Mouse (Mus musculus) erythroid progenitor cell, adult 5-6 weeks (primary cell): ENCODE results near the gene Pdzd2. TPM values are rescaled to one million over a fixed set of nuclear protein-coding genes. Genes with fewer than 3 reads are reported as not detected.

Source experiments
- ATAC-seq: replicated peaks from 2 replicates; pipeline ENCODE4 v1.8.0; 2016; ENCODE audit warnings: moderate number of reproducible peaks, mild to moderate bottlenecking, moderate TSS enrichment, inconsistent platforms; ENCODE audit not compliant: poor library complexity, low FRiP score, severe bottlenecking
- total RNA-seq, 2 experiments: library from RNA; stranded (forward) in 1 of 2; stranded (reverse) in 1 of 2; fragments of 150-400 nt in 1 of 2; fragments of 186-747, 209-891 nt in 1 of 2; gene quantifications; 2 replicates each; pipeline versions ENCODE4 v1.2.3 to v1.2.4; 2015 to 2017; ENCODE audit warnings: low replicate concordance in 2 of 2

Pdzd2 gene
- total RNA-seq (2015; ENCODE audit: low replicate concordance) (1.1 TPM in 1 of 2 replicates, not detected in the other), total RNA-seq (2017; ENCODE audit: low replicate concordance) (0.08 and 0.13 TPM in 2 replicates)

- peak; percentile 75 for ATAC-seq
Measured at GRCm38 (mm10) chr15:12739277-12740247, at the start of gene Pdzd2. Pdzd2 (minus strand) TSS chr15:12739924.

DNA sequence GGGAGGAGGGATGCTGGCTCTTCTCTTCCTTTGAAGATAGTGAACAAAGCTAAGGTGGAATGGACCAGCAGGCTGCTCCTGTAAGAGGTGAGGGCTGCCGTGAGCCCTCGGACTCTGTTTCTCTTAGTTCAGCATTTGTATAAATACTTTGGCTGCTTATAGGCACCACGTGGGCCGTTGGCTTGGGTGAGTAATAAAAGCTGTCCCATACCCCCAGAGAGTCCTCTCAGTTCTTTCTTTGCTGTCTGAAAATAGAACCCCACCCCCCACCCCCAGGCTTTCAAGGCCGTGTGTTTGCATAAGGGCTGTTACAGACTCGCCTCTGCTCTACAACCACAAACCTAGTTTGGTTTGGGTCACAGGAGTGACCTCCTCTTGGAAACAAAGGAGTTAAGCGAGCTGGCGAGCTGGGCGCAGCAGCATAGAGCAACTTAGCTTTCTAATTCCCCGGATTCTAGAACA, 49.7 kb upstream of the Pdzd2 start:
- no peak for ATAC-seq

GRCm38 (mm10) chr15:12788536-12788935, 48.8 kb upstream of the Pdzd2 start:
- no peak for ATAC-seq

DNA sequence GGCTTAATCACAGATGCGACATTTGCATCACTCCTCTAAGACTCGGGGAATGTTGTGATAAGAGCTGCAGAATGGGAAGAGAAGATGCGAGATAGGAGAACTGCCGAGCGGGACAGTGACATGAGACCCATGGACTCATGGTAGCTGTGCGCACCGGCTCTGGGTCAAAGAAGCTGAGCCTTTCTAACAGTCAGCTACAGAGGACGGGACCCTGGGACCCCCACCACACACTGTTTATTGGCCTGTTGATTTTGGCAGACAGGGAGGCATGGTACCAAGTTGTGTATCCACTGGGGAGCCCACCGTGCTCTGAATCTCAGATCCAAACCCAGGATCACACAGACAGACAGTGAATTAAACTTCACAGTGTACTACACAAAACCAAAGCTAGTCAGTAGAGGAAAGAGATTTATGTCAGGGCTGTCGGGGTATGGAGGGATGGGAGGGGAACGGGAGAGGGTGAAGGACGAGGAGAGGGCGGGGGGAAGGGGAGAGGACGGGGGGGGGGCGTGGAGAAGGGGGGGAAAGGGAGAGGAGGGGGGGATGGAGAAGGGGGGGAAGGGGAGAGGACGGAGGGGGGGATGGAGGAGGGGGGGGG, 42.1 kb upstream of the Pdzd2 start:
- no peak for ATAC-seq

GRCm38 (mm10) chr15:12781296-12781695, 41.6 kb upstream of the Pdzd2 start:
- no peak for ATAC-seq

GRCm38 (mm10) chr15:12774149-12774753, 34.5 kb upstream of the Pdzd2 start:
- ATAC-seq = no peak

DNA sequence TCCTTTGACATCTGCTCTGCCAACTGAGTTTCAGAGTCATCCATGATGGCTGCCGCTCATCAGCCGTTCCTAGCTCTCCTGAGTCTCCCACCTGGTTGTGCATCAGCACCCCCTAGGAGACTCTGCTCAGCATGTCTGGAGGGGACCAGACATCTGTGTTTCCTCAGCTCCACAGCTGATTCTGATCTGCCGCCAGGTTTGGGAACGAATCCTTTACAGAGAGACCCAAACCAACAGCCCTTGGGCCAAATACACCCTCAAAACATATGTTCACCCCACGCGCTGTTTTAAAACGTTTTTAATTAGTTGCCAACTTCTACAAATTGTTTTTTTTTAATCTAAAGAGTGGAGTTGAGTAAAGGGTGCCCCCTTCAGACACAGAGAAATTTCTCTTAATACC, 31.2 kb upstream of the Pdzd2 start:
- ATAC-seq = no peak

DNA sequence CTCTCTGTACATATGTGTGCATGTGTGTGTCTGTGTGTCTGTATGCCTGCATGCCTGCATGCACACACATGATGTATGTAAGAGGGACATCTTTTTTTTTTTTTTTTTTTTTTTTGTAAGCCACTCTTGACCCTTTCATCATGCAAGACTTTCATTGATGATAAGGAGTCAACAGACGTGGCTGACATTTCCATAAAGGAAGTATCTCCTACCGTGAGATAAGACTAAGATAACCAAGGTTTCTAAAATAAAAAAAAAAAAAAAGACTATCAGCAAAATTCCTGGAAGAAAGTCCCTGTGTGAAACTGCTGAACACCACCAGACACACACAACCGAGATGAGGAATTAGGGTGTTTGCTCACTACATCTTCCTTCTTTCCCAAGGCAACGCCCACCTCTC, 27.1 kb upstream of the Pdzd2 start:
- ATAC-seq = no peak

DNA sequence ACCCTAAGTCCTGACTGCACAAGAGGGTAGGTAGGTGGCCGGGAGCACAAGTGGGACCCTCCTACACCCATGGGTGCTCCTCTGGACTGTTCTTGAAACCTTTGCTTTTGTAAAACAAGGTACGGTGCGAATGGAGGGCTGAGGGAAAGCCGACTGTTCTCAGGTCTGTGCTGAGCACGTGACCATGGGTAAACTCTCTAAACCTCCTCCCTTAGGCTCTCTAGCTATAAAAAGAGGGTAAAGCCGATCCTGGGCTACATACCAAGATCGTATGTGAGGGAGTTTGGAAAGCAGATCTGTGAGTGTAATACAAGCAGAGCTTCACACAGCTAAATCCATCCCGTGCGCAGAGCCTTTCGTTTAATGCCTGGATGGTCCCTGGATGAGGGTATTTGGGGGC, 23.4 kb upstream of the Pdzd2 start:
- ATAC-seq = no peak

- no peak for ATAC-seq
Measured at GRCm38 (mm10) chr15:12762258-12762913, 22.7 kb upstream of the Pdzd2 start.

DNA sequence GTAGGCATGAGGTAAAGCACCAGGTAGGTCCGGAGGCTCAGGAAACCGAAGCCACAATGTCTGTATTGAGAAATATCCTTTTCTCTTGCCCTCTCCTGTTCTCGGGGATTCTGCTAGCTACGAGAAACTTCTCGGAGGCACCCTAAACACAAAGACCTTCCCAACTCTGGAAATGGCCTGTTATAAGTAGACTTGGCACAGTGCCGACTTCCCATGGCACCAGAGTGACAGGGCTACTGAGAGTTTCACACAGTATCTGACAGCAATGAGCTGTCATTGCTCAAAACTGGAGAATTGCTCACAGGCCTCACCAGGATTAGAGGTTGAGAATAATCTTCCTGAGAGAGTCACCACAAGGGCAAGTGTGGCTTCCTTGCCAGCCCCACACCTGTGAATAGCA, 21.0 kb upstream of the Pdzd2 start:
- no peak for ATAC-seq

DNA sequence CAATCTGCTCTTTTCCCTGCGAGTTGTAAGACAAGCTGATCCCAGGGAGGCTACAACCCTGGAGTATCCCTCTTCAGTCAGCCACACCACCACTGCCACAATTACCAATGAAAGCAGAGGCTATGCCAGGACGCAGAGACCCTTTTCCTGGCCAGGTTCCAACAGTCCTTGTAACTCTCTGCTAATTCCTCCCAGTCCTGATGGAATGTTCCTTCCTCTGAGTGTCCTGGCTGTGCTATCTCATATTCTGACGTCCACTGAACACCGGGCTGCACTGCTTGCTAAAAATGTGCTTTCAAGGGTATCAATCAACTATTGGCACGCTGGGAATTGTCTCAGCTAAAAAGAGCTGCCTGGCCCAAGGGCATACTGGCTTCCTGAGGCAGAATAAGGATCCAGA, 18.7 kb upstream of the Pdzd2 start:
- ATAC-seq = no peak

DNA sequence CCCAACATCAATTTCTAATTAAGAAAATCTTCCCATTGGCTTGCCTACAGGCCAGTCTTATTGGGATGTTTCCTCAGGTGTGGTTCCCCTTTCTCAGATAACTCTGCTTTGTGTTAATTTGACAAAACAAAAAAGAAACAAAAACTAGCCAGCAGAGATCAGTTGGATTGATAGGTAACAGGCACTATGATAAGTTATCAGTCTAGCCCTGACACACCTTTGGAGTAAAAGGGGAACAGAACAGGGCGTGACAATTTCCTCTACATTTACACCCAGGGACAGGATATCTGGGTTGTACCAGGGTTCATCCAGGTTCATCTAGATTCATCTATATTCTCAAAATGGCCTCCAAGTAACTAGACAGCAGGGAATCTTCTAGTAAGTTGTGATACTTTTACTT, 18.0 kb upstream of the Pdzd2 start:
- no peak for ATAC-seq

DNA sequence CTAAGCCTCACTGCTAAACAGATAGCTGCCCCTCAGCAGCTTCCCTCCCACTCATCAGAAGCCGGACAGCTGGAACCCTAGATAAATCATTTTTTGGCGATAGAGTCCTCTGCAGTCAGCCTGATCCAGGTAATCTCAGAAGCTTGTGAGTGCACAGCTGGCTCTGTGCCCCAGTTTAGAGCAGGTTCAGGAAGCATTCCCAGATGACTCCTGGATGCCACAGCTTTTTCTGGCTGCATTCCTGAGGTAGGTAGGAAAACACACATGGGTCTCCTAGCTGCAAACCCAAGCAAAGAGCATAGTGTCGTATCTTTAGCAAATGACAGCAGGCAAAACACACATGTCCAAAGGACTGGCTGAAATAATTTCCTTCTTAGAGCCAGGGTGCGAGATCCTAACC, 13.5 kb upstream of the Pdzd2 start:
- ATAC-seq = no peak

GRCm38 (mm10) chr15:12750963-12751362, 11.2 kb upstream of the Pdzd2 start:
- no peak for ATAC-seq

DNA sequence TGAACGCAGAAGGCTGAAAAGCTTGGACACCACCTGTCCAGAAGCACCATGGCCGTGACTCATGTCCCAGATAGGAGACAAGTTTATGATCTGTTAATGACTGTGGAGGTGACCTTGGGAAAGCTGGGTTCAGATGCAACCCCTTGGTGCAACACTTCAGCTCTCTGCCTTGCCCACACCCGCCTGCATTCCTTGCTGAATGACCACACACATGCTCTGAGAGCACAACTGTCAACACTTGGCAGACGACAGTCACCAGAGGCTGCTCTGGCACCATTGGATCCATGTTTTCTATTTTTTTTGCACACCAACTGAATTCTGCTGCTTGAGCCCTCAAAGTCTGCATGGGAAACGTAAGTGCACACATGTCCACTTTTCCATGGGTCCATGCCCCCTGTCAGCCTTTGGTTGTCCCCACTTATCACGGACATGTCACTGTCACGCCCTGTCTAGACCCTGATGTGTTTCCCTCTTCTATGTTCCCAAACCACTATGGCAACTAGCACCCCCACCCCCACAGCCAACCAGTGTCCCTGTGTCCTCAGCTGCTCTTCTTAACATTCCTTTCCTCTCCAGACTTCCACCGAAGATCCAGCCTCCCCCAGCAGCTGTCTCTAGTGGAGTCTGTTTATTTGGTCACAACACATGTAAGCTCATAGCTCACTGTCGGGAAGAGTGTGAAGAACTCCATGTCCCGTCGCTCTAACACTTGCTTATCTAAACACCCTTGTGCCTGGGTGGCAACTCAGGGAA, 10.0 kb upstream of the Pdzd2 start:
- ATAC-seq = no peak

GRCm38 (mm10) chr15:12742117-12742906, 2.6 kb upstream of the Pdzd2 start:
- no peak for ATAC-seq

DNA sequence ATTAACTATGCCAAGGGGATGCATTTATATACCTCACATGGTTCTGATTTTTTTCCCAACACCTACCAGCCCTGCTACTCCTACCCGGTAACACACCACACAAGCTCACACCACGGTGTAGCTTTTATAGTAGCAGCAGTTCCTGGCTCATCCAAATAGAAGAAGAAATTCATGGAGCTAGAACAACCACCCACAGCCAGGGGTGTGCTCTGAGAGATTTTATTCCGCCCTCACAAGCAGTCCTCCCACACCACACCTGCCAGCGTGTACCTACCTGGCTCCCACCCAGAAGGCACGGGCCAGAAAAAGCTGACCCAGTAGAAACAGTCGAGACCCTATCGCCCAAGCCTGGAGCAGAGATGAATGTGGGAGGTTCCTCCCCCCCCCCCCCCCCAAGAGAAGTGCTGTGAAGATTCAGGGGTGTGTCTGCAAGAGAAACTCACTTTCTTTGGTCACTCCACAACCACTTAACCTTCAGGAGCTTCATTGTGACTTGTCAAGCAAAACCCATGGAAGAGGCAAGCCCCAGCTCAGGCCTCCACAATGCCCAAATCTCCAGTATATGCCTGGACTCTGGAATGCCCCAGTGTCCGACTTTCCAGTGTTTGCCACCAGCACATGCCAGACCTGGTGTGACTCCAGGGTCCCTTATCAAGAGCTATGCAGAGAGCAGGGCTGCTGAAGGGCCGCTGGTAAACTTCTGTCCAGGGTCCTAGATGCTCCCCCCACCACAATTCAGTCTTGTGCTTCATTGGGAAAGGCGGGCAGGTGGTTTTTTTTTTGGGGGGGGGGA, 1.2 kb downstream of the Pdzd2 start:
- no peak for ATAC-seq
